Mouse (Mus musculus) kidney, postnatal 25 days (tissue): Measurements from ENCODE around the gene Snx30.
A peak's percentile ranks its signal among the peaks of the same experiment; 100 is the strongest.

Experiments used
- DNase-seq, 2 experiments: peaks; one replicate each; pipeline ENCODE4 v3.0.0; 2021; ENCODE audit warnings: mixed read lengths in 2 of 2

Snx30 gene

GRCm38 (mm10) chr4:59914608-59915403 lies 109.2 kb downstream of the Snx30 start, which contains the start of gene Slc46a2:
Gene Slc46a2 (minus strand): TSS chr4:59915056.
- DNase-seq = peak; percentile 80 to 86

GRCm38 (mm10) chr4:59917966-59918365 lies 112.3 kb downstream of the Snx30 start:
- no peak for DNase-seq

DNA sequence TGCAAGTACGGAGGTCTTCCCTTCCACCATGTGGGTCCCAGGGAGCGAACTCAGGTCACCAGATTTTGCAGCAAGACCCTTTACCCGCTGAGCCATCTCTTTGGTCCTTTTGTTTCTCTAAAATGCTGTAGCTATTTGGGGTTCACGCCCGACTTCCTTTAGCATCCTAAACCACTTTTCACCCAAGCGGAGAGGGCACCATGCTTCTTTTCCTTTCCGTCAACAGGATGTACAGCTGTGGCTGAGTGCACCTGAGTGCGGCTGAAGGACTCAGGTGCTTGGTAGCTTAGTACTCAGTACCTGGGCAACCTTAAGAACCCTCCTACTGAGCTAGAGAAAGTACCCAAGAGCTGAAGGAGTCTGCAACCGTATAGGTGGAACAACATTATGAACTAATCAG lies 119.4 kb downstream of the Snx30 start:
- no peak for DNase-seq

GRCm38 (mm10) chr4:59927666-59928065 lies 122.0 kb downstream of the Snx30 start:
- DNase-seq = no peak

DNA sequence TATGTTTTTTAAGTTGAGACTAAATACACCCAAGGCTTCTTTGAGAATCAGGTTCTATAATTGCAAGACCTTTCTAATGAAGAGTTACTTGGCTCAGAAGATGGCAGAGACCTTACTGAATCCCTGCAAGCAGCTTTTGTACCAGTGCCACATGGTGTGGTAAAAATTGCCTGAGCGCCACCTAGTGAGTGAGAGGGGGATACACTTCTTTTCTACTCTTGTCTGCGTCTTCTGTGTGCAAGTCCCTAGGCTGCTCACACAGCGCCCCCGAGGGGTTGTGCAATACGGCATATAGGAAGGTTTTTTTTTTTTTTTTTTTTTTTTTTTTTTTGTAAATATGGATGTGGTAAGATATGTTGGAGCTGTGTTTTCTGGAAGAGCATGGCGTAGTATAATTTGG lies 122.7 kb downstream of the Snx30 start:
- peak; percentile 81 to 85 for DNase-seq

GRCm38 (mm10) chr4:59932505-59933281 lies 127.1 kb downstream of the Snx30 start:
- DNase-seq = peak in 1 of 2 experiments; percentile 14

DNA sequence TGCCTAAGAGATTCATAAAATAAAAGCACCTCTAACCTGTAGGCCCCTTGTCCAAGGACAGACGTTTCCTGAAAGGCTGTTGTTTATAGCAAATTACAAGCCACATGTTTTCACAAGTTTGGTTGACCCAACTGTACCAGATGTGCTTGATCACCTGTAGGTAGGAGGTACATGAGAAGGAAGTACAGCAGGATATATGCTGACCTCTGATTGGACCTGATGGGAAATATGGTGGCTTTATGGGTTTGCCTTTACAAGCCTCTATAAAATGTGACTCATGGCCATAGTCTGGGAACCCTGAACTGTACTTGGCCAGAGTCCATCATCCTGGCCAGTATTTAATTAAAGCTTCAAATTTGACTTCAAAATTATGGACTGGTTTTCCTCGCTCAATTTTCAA lies 131.9 kb downstream of the Snx30 start:
- DNase-seq = no peak
